Mouse (Mus musculus) monocyte, adult 59 days (primary cell): ENCODE results near the gene Drap1. TPM values are rescaled to one million over a fixed set of nuclear protein-coding genes. Genes with fewer than 3 reads are reported as not detected.

Experiments used
- total RNA-seq, 2 experiments: library from RNA; stranded (reverse); gene quantifications; one replicate each; pipeline ENCODE4 v1.2.4; 2023

Drap1 gene
- 100 to 1,000 TPM; 165 to 176 TPM for total RNA-seq

GRCm38 (mm10) chr19:5424782-5425741, at the start of gene Drap1, which contains the start of gene AI837181:
TSS of gene Drap1 (minus strand) at chr19:5424979.
TSS of gene AI837181 (plus strand) at chr19:5425144.

GRCm38 (mm10) chr19:5473720-5474119, 48.9 kb upstream of the Drap1 start, which contains the start of gene Efemp2:
TSS of gene Efemp2 (plus strand) at chr19:5473954.

GRCm38 (mm10) chr19:5468374-5468773, 43.6 kb upstream of the Drap1 start, which contains the start of gene Ctsw:
TSS of gene Ctsw (minus strand) at chr19:5468507.

GRCm38 (mm10) chr19:5460465-5460911, 35.7 kb upstream of the Drap1 start, which contains the start of gene Fibp:
TSS of gene Fibp (plus strand) at chr19:5460615.

GRCm38 (mm10) chr19:5457746-5458442, 33.1 kb upstream of the Drap1 start, which contains the start of gene Ccdc85b:
TSS of gene Ccdc85b (minus strand) at chr19:5457894.

GRCm38 (mm10) chr19:5447515-5448353, 23.0 kb upstream of the Drap1 start, which contains the start of gene Fosl1:
TSS of gene Fosl1 (plus strand) at chr19:5447547.

GRCm38 (mm10) chr19:5402293-5402692, 22.5 kb downstream of the Drap1 start, which contains the start of gene Tsga10ip:
TSS of gene Tsga10ip (minus strand) at chr19:5402526.

GRCm38 (mm10) chr19:5388588-5389242, 36.1 kb downstream of the Drap1 start, which contains the start of gene Sart1:
TSS of gene Sart1 (minus strand) at chr19:5388703.

Other genes with a start within 250 kb of the Drap1 start
- 10 to 100 TPM; 53.1 to 60.2 TPM for gene Pacs1, start 151.9 kb downstream of the Drap1 start, total RNA-seq
- gene Sf3b2, start 129.5 kb downstream of the Drap1 start, total RNA-seq = 100 to 1,000 TPM; 156 to 186 TPM
- gene Gal3st3, start 126.6 kb downstream of the Drap1 start, total RNA-seq = not detected
- not detected for gene Catsper1, start 89.2 kb downstream of the Drap1 start, total RNA-seq
- not detected for gene Cst6, start 75.4 kb downstream of the Drap1 start, total RNA-seq
- gene Eif1ad, start 58.2 kb downstream of the Drap1 start, total RNA-seq = 10 to 100 TPM; 17.1 to 24.3 TPM
- gene Banf1, start 57.8 kb downstream of the Drap1 start, total RNA-seq = 10 to 100 TPM; 59.5 to 66.0 TPM
- gene Sart1, start 36.3 kb downstream of the Drap1 start, total RNA-seq = 100 to 1,000 TPM; 129 to 130 TPM
- not detected for gene Tsga10ip, start 22.5 kb downstream of the Drap1 start, total RNA-seq
- gene AI837181, start 165 bp upstream of the Drap1 start, total RNA-seq = 10 to 100 TPM; 46.9 to 52.7 TPM
- gene Fosl1, start 22.6 kb upstream of the Drap1 start, total RNA-seq = 1 to 10 TPM; 2.0 to 3.2 TPM
- gene Ccdc85b, start 32.9 kb upstream of the Drap1 start, total RNA-seq = 1 to 10 TPM; 3.7 to 4.6 TPM
- gene Fibp, start 35.6 kb upstream of the Drap1 start, total RNA-seq = 10 to 100 TPM; 80.6 to 81.0 TPM
- under 1 TPM; 0.46 to 0.73 TPM for gene Ctsw, start 43.5 kb upstream of the Drap1 start, total RNA-seq
- gene Efemp2, start 49.0 kb upstream of the Drap1 start, total RNA-seq = 1 to 10 TPM; 5.1 to 6.7 TPM
- 10 to 100 TPM; 16.7 to 17.4 TPM for gene Mus81, start 63.4 kb upstream of the Drap1 start, total RNA-seq
- 1,000 to 10,000 TPM; 1,345 to 1,440 TPM for gene Cfl1, start 65.5 kb upstream of the Drap1 start, total RNA-seq
- gene 1700020D05Rik, start 78.8 kb upstream of the Drap1 start, total RNA-seq = 1 to 10 TPM; 1.3 to 1.4 TPM
- gene Snx32, start 85.6 kb upstream of the Drap1 start, total RNA-seq = 1 to 10 TPM; 2.0 to 4.9 TPM
- not detected for gene Ovol1, start 135.7 kb upstream of the Drap1 start, total RNA-seq
- 10 to 100 TPM; 35.2 to 39.9 TPM for gene Ap5b1, start 143.0 kb upstream of the Drap1 start, total RNA-seq
- 10 to 100 TPM; 64.5 to 74.1 TPM for gene Rnaseh2c, start 176.9 kb upstream of the Drap1 start, total RNA-seq
- 10 to 100 TPM; 87.2 to 88.5 TPM for gene Kat5, start 185.3 kb upstream of the Drap1 start, total RNA-seq
- gene Rela, start 212.5 kb upstream of the Drap1 start, total RNA-seq = 100 to 1,000 TPM; 150 to 154 TPM
- gene Sipa1, start 238.7 kb upstream of the Drap1 start, total RNA-seq = 100 to 1,000 TPM; 153 to 157 TPM